Mouse (Mus musculus) cerebellum, adult 18-20 months (tissue): ENCODE measurements at regions not wholly inside any gene's neighbourhood (a gene's known extent, or its start where the extent isn't known, plus 50 kb on each side); places are given as distances from the start of the nearest gene placed in this dataset.
A peak's percentile ranks its signal among the peaks of the same experiment; 100 is the strongest.

Experiments
- DNase-seq, 2 experiments: peaks; one replicate each; pipeline ENCODE4 v3.0.0; 2021

DNA sequence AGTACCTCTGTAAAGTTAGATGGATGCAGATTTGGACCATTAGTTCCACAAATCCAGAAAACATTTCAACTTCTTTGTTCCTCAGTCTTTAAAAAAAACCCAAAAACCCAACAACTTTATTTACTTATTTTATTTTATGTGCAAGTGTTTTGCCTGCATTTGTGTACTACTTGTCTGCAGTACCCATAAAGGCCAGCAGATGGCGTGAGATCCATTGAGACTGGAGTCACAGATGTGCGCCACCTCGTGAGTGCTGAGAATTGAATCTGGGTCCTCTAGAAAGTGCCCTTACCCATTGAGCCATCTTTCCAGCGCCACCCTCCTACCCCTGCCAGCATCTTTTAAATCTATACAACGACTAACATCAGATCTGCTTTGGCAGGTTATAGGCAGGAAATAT lies 53.0 kb downstream of the Gm12689 start:
- no peak for DNase-seq

DNA sequence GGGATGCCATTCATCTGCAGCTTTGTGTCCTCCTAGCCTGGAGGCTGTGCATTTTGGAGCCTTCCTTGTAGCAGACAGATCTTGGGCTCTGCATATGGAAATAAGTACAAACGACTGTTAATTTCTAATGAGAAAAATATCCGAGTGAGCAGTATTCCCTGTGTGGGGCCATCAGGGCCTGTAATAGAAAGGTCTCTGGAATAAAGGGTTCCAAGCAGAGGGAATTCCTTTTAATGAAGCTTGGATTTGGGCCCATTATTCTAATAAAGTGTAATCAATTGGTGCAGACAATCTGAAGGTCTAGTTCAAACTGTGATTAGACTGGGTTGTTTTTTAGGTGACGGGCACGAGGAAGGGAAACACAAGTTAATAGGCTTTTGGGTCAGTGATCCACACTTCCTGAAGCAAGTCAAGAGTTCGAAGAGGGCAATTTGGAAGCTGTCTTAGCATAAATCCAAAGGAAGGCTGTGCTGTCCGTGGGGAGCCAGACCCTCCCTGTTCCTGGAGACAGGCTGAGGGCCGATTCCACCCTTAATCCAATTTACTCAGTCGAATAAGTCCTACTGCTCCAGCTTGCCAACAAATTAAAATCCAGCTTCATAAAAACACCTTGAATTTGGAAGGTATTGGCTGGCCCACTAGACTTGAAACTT lies 57.5 kb downstream of the Gm12689 start:
- no peak for DNase-seq

DNA sequence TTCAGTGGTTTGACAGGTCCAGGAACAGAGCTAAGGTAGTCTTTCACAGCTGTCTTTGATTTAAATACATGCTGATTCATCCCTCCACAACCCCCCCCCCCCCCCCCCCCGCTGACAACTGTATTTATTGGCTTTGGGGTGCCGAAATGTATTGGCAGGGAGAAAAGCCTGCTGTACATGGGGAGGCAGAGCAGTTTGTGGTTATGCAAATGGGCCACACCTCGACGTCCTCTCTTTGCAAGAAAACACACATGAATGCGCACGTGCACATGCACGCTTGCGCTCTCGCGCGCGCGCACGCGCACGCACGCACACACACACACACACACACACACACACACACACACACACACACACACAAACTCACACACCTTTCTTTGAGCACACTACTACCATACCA lies 58.5 kb downstream of the Gm12689 start:
- no peak for DNase-seq

DNA sequence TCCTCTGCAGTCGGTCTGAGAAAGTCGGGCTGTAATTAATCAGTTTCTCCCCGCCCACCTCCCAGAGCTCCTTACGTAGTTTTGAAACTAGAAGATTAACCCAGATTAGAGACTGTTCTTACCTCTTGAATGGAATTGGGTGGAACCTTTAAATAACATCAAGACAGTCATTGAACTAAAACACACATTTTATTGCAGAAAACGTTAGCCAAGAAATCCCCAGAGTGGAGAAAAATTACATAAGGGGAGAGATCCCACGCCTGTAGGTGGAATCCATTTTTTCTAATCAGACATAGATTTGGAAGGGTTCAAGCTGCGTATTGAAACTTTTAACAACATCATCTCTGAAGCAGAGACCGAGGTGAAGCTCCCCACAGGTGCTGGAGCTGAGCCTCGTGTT lies 59.1 kb downstream of the Gm12689 start:
- DNase-seq: no peak

DNA sequence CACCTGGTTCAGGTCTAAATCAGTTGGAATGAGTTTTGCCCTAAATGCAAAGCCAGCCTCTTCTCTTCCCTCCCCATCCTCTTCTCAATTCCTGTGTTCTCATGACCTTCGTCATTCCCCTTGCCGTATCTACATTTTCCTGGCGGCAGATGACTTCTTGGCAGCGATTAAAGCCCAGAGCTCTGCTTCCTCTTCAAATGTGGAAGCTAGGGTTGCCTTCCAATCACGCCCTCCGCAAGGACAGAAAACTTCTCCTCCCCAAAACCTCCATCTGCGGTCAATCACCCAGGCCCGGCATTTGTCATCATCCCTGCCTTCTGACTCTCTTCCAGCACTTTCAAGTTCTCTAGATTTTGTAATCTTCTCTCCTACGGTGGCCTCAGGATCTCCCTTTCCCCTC lies 72.3 kb downstream of the Gm12689 start:
- no peak for DNase-seq

DNA sequence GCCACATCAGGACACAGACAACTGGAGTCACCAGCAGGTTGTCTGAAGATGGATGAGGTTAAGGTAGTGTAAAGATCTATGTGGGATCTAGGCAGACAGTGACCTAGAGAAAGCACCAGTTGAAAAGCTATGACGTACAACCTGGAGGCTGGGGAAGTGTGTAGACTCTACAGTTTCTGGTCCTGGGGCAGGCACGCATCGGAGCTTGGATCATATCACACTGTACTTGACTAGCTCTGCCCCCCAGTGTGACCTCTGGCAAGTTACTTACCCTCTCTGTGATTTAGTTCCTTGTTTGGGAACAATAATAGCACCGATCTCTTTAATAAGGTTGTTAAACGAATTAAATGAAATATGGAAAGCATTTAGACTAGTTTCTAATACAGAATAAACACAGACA lies 75.5 kb downstream of the Gm12689 start:
- no peak for DNase-seq

DNA sequence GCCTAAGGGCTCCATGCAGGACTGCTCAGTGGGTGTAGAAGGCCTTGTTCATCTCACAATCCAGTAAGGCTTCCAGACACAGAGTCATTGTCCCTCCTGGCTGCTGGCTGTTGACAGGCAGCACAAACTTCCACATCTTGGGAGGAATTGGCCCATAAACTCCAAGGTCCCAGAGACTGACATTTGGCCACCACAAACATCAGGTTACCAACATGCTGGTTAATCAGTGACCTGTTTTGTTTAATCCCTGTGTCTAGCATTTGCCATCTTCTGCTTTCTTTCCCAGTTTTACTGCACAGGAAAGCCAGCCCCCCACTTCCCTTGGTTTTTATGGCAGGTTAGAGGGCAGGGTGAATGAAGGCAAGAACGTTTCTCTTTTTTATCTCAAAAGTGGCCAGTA lies 80.5 kb downstream of the Gm12689 start:
- DNase-seq: no peak

DNA sequence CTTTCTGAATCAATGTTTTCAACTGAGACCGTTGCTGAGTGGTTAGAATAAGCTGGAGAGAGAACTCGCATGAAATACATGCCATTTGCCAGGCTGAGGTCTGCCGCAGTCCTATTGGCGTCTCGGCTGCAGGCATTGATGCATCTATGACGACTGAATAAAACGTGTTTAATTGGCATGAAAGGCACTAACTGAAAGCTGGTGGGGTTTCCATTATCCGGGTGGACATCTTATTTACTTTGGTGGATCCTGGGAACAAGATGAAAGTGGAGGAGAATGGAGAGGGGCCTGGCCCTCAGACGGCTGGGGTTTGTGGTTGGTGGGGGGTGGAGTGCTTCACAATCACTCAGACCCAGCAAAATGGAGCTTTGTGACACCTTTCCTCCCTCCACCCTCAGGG lies 81.2 kb downstream of the Gm12689 start:
- no peak for DNase-seq

DNA sequence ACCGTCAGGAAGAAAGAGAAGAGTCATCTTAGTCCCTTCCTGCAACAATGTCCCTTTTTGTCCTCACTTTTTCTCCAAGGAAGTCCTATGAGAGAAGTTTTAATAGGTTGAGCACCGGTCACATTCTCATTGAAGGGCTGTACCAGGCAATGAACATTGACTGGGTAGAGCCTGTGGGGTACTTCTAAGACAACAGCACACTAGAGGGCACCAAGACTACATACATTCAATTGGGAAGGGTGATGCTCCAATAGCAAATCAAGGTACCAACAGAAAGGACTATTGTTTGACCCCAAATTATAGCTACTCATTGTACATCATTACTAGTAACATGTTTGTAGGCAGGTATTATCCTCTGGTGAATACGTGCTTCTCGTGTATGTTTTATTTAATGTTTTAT lies 84.3 kb downstream of the Gm12689 start:
- DNase-seq: peak in 1 of 2 experiments; percentile 5

DNA sequence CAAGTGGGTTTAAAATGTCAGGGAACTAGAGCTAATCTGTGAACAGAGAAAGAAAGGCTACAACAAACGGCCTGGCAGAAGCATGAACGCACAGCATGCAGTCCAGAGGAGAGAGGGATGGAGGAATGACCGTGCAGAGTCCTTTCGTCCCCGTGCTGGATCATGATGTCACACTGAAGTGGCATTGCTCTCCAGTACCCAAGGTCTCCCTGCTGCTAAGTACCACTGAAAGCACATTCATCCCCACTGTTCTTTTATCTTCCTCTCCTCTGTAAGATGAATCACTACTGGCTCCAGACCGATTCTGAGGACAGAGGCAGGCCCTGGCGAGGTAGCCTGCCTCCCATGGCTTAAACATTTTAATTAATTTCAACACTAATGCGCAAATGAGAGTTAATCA lies 89.7 kb downstream of the Gm12689 start:
- no peak for DNase-seq

DNA sequence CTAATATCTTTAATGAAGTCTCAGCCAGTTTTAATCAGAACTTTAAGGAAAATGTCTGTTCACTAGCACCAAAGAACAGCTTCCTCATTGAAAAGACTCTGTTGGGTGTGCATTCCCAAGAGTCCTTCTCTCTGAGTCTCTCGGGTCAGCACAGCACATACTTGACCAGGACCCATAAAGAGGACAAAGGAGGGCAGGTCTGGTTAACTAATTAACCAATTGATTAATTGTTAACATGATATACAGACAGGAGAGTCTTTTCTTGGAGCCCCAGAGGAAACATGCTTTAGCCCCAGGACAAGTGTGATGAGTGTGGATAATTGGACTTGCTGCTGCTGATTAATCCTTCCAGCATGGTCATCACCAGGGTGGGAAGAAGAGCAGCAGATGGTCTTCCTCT lies 93.7 kb downstream of the Gm12689 start:
- DNase-seq: no peak

DNA sequence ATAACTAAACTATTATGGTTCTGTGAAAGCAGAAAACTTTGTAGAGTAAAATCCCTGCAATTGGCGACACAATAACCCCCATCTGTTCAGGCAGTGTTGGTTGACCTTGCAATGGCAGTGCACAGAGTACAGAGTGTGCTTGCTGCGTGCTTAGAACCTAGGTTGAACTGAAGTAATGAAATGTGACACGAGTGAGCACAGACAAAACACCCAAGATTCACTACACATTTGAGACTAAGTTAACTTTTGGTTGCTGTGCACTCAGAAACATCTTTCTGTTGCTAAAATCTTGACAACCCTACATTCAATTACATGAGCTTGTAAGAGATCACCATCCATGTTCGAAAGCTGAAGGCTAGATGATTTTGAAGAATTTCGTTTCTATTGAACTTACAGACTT lies 97.3 kb downstream of the Gm12689 start:
- DNase-seq: no peak

DNA sequence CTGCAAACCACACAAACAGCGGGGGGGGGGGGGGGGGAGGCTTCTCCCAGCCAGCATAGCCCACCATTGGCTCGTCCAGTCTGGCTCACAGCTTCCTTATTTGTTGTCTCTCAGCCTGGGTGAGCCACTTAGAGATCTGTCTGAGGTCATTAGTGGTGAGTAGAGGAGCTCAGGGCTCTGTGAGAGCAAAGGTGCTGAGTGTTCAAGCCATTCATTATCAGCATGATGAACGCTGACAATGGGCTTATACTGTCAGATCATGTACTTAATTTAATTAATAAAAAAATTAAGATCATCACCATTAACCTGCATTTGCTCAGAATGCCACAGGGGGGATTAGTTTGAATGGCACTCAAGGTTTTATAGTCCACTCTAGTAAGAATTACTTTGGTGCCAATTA lies 98.5 kb downstream of the Gm12689 start:
- DNase-seq: no peak

DNA sequence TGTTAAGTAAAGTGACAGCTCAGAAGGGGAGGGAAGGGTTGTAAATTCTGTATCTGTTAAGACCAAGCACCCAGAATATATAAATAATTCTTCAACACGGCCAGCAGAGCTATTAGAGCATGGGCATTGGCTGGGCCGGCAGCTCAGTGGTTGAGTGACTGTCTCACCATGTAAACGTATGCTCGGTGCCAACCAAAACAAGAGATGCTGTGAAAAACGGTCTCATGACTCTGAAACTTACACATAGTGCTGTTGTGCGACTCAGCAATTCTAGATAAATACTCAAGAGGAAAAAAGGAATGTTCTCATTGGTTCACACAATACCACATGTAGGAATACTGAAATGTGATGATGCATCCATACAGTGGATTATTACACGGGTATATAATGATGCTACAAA lies 111.8 kb downstream of the Gm12689 start:
- DNase-seq: no peak

DNA sequence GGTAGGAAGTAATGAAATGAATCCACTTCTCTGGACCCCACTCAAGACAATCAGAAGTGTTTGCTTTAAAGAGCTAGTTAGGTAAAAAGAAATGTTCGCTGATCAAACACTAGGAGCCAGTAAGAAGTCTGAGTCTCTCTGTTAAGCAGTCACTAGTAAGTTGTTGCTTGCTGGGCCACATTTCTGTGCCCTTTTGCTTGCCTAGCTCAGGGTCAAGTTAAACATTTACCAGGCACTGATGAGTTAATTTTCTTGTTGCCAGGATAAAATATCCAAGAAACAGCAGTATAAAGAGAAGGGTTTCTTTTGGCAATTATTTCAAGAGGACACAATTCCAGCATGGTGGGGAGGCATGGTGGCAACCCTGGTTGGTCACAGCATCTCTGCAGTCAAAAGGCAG lies 127.7 kb downstream of the Gm12689 start:
- DNase-seq: no peak

DNA sequence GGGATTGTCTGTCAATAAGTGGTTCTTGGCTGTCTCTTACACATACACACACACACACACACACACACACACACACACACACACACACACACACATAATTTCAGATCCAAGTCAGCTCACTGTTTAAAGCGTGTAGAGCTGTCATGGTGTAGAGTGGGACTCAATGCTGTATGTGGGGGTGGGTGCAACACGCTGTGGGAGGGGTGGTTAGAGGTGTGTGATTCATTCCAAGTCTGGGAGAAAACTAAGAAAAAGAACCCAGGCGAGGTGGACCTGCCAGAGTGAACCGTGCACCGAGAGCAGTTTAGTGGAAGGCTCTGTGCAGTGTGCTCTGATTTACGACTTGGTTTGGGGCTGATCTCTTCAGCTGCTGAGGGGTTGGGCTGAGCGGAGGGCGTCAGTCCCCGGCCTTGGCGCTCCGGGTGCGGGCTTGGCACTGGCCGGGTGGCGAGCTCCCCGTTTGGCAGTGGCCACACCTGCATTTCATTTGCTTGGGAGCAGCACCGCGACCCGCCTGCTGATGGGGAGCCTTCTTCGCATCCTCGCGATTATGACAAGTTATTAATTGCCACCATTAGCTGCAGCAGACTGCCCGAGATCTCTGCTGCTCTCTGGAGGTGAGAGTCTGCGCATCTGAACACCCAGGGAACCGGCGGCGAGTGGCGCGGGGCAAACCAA lies 149.5 kb downstream of the Gm12689 start:
- DNase-seq: no peak

DNA sequence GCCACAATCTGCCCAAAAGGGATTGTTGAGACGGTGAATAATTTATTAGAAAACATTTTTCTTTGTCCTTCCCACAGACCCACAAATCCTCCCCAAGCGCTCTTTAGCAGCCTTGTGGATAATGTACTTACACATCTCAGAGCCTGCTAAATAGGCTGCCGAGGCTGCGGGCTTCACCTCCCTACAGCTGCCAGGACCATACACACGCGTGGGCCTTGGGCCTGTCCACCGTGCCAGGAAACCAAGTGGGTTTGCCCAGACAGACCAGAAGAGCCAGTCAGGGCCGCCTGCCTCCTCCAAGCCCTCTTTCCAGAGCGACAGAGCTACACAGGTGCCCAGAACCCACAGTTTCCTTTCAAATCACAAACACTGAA lies 150.0 kb downstream of the Gm12689 start:
- DNase-seq: no peak

DNA sequence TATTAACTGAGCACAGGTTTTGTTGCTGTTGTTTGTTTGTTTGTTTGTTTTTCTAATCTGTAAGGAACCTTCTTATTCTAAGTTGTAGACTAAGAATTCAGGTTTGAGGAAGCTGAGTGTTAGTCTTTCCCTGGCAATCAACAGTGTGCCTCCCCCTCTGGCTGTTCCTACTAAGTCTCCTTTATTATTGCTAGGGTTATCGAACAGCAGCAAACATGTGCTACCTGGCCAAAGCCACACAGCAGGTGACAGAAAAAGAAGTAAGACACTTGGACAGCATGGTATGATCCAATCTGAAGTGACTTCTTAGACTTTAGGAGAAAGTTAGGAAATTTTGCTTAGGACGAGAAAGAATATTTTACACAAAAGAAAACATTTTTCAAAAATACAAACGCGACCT lies 163.3 kb downstream of the Gm12689 start:
- DNase-seq: no peak

DNA sequence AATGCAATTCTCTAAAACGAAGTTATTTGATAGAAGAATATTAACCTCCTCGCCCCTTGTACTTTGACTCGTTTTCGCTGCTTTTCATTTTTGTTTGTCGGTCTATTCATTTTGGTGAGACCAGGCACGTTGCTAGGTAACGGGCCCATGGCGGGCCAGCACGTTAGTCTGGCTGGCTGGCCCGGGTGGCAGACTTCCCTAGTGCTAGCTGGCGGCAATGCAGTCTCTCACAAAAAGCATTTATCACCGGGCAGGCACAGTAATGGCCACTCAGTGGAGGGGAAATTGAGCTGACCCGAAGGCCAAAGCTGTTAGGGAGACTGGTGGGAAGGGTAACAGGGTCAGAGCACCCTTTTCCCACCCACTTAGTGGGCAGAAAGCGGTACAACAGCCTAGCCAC lies 163.7 kb downstream of the Gm12689 start:
- peak; percentile 25 to 28 for DNase-seq

DNA sequence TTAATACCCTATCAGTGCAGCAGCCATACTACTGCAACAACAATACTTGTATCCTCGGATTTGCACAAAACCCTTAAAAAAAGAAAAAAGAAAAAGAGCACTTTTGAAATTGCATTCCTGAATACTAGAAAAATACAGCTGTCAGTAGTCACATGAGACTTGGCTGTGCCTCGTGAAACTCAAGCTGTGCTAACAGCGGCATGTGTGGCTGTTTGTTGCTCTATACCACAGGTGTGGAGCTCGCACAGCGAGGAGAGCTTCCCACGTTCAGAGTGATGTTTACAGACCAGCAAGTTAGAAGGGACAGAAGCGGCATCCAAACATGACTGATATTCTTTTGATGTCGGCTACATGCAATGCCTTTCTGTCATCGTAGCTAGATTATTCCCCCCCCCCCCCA lies 169.8 kb downstream of the Gm12689 start:
- no peak for DNase-seq

DNA sequence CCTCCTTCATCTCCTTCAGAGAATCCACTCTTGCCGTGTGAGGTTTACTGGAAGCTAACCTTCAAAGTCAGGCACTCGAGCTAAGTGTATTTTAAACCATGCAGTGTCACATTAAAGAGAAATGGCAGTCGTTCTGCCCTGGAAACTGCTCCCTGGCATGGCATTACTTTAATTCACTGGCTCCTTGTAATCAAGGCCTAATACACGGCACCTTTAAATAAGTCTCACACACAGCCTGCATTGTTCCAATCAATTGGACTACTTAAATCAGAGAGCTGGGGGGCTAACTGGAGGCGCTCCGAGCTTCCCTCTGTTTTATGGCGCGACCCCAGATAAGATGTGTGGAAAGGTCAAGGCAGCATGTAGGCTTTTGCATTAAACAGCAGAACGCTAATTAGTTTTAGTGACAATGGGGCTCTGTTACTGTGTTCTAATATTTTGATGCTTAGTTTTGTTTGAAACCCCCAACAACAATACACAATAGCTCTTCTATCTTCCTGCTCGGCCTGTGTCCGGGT lies 180.1 kb downstream of the Gm12689 start:
- DNase-seq: no peak

DNA sequence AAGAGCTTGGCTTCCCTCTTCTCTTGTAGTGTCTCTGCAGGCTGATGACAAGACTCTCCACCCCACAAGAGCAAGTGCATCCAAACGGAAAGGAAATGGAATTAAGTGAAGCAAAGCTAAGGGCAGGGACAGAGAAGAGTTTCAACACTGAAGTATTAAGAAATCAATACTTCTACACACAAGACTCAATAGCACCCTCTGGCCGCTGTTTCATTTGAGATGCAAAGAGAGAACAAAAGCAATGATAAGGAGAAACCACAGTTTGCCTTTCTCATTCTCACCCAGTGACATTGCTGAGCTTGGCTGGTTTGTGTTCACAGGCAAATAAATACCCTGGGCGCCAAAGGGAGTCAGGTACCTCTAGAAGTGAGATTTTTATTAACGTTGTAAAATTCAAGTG lies 171.8 kb upstream of the Foxd3 start:
- peak in 1 of 2 experiments; percentile 3 for DNase-seq

DNA sequence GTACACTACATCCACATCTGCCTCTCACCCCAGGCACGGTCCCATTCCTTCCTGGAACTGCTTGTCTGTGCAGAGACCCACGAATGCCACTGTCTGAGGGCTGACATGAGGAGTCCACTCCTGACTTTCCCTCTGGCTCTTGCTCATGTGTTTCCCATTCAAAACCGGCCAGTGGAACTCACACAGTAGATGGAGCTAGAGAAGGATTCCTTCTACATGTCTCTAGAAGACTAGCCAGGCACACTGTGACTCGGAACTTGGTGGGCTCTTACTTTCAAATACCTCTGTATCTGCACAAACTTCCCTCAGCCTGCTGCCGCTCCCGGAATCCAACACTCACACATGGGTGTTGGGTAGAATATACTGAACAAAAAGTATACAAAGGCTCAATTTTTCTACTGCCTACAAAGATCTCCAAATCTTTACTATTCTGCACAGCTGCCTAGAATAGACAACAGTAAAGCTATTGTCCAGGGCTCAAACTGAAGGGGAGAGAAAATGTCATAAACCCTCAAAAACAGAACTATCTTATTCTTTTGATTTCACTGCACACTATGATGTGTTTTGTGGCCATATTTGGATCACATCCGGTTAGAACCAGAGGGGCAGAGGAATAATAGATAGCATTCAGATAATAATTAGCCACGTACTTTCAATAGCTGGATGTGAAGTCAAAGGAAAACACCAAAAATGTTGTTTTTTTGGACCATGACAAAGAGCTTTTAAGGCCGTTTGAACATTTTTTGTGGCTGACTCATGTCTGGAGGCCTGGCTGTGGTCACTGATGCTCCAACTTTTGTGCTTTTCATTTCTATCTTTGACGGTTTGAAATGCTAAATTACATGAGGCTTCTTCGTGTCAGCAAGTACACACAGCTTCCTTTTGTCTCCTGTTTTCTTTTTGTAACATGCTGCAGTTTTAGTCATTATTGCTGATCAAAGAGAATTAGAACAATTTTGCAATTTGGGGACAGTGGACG lies 164.3 kb upstream of the Foxd3 start:
- no peak for DNase-seq
